Mouse (Mus musculus) small intestine, adult 2 months (tissue): Measurements from ENCODE around the gene Heatr5a.

Source experiments
- CTCF ChIP-seq: fragments of 200-500 bp; IDR thresholded peaks from 2 replicates; pipeline ENCODE4 v1.5.1; 2012; ENCODE audit warnings: low read depth, mild to moderate bottlenecking, control low read depth, inconsistent platforms, low read length, moderate library complexity, mixed read lengths; ENCODE audit not compliant: insufficient replicate concordance, insufficient read length; ENCODE audit errors: extremely low read depth
- POLR2A ChIP-seq: fragments of 200-500 bp; IDR thresholded peaks from 2 replicates; pipeline ENCODE4 v1.6.1; 2012; ENCODE audit warnings: low read depth, mild to moderate bottlenecking, control low read depth, inconsistent platforms, low read length, moderate library complexity

GRCm38 (mm10) chr12:51998366-51998932, 27.3 kb upstream of the Heatr5a start:
- TF ChIP-seq CTCF (no peak), POLR2A (no peak)
